Mouse (Mus musculus) C2C12 (cell line): Measurements from ENCODE around the gene Hexa. TPM values are rescaled to one million over a fixed set of nuclear protein-coding genes. Genes with fewer than 3 reads are reported as not detected.
A peak's percentile ranks its signal among the peaks of the same experiment; 100 is the strongest.

ENCODE experiments used
- H3K27me3 ChIP-seq: one replicate; pipeline ENCODE4 v1.6.1; 2011; ENCODE audit not compliant: control insufficient read depth, insufficient read depth, insufficient read length
- H3K36me3 ChIP-seq: one replicate; pipeline ENCODE4 v1.6.1; 2011; ENCODE audit not compliant: control insufficient read depth, insufficient read depth
- H3K4me3 ChIP-seq: one replicate; pipeline ENCODE4 v1.5.1; 2011; ENCODE audit warnings: mild to moderate bottlenecking, control low read depth; ENCODE audit not compliant: poor library complexity, insufficient read depth, severe bottlenecking
- H3K79me2 ChIP-seq: one replicate; pipeline ENCODE4 v1.6.1; 2011; ENCODE audit not compliant: control insufficient read depth, insufficient read depth
- H3K79me3 ChIP-seq: one replicate; pipeline ENCODE4 v1.6.1; 2011; ENCODE audit warnings: low read depth, control low read depth
- H3ac ChIP-seq: one replicate; pipeline ENCODE3; 2011; ENCODE audit warnings: low read depth; ENCODE audit not compliant: control insufficient read depth, insufficient read length
- CEBPB ChIP-seq: IDR thresholded peaks from one replicate; pipeline ENCODE4 v1.6.1; 2011; ENCODE audit warnings: low read depth, mild to moderate bottlenecking, control low read depth, moderate library complexity
- CTCF ChIP-seq: IDR thresholded peaks from one replicate; pipeline ENCODE4 v1.5.1; 2011; ENCODE audit not compliant: control insufficient read depth, insufficient read depth, insufficient read length
- FOSL1 ChIP-seq: IDR thresholded peaks from one replicate; pipeline ENCODE4 v1.8.0; 2011; ENCODE audit warnings: mild to moderate bottlenecking, low read length; ENCODE audit not compliant: poor library complexity, insufficient read depth, severe bottlenecking
- MAX ChIP-seq: IDR thresholded peaks from one replicate; pipeline ENCODE4 v1.6.1; 2011; ENCODE audit warnings: mild to moderate bottlenecking, control low read depth
- MYOD1 ChIP-seq: IDR thresholded peaks from one replicate; pipeline ENCODE4 v1.6.1; 2011; ENCODE audit warnings: low read depth; ENCODE audit not compliant: control insufficient read depth, insufficient read length
- MYOG ChIP-seq: IDR thresholded peaks from one replicate; pipeline ENCODE4 v1.6.1; 2011; ENCODE audit not compliant: control insufficient read depth, insufficient read length; ENCODE audit errors: extremely low read depth
- USF1 ChIP-seq: IDR thresholded peaks from one replicate; pipeline ENCODE4 v1.6.1; 2011; ENCODE audit warnings: low read depth, mild to moderate bottlenecking, control low read depth, moderate library complexity
- polyA plus RNA-seq: library from polyadenylated mRNA; unstranded; fragments of >200 nt; fragmentation: generic; extraction: Trizol; gene quantifications from one replicate; pipeline ENCODE4 v1.2.1, GENCODE M21; 2012; ENCODE audit warnings: missing spikeins

Gene Hexa
- polyA plus RNA-seq, 1 experiment = 83.6 TPM

- peak within 1 kb of the TSS; percentile 11 for H3K4me3 ChIP-seq
- no peak for TF ChIP-seq MYOD1
- no peak for TF ChIP-seq CEBPB
- TF ChIP-seq MYOG = no peak
- TF ChIP-seq CTCF = no peak
- TF ChIP-seq MAX = peak; percentile 89
- peaks cover 6% of the 10 kb centered on the region for H3K27me3 ChIP-seq
- H3ac ChIP-seq = no peak within 1 kb of the TSS
- H3K36me3 ChIP-seq = no peaks in the 10 kb centered on the region
- H3K79me3 ChIP-seq = no peaks in the 10 kb centered on the region
- H3K79me2 ChIP-seq = no peaks in the 10 kb centered on the region
Measured at GRCm38 (mm10) chr9:59577844-59578504, 38.6 kb downstream of the Hexa start, which contains the start of gene Celf6. Celf6 (plus strand) TSS chr9:59577917.

GRCm38 (mm10) chr9:59578505-59578867 is 39.1 kb downstream of the Hexa start:
- peaks cover 7% of the 10 kb centered on the region for H3K27me3 ChIP-seq
- no peak for TF ChIP-seq CEBPB
- TF ChIP-seq MYOD1 = no peak
- TF ChIP-seq USF1 = no peak
- no peak for TF ChIP-seq MYOG
- TF ChIP-seq FOSL1 = no peak
- no peak for TF ChIP-seq MAX

GRCm38 (mm10) chr9:59584871-59585308 is 45.5 kb downstream of the Hexa start:
- Histone ChIP-seq H3K4me3 (no peak overlapping the region), H3K27me3 (peaks cover 9% of the 10 kb centered on the region), H3K79me2 (no peaks in the 10 kb centered on the region), H3K79me3 (no peaks in the 10 kb centered on the region), H3K36me3 (no peaks in the 10 kb centered on the region), H3ac (no peak overlapping the region)
- TF ChIP-seq MYOD1 (no peak), CTCF (peak; percentile 47)

More at GRCm38 (mm10) chr9:59578505-59578867, 39.1 kb downstream of the Hexa start:
- no peaks in the 10 kb centered on the region for H3K79me2 ChIP-seq
- no peak overlapping the region for H3ac ChIP-seq
- H3K79me3 ChIP-seq = no peaks in the 10 kb centered on the region
- peak overlapping the region; percentile 11 for H3K4me3 ChIP-seq
- H3K36me3 ChIP-seq = no peaks in the 10 kb centered on the region

- no peaks in the 10 kb centered on the region for H3K79me2 ChIP-seq
- peaks cover 3% of the 10 kb centered on the region for H3K27me3 ChIP-seq
- H3K36me3 ChIP-seq = no peaks in the 10 kb centered on the region
- H3K79me3 ChIP-seq = no peaks in the 10 kb centered on the region
- no peak overlapping the region for H3K4me3 ChIP-seq
- no peak for TF ChIP-seq CEBPB
- no peak for TF ChIP-seq CTCF
- TF ChIP-seq MYOD1 = no peak
- TF ChIP-seq MYOG = no peak
- TF ChIP-seq FOSL1 = no peak
- TF ChIP-seq USF1 = no peak
- TF ChIP-seq MAX = no peak
- no peak overlapping the region for H3ac ChIP-seq
Measured at GRCm38 (mm10) chr9:59588252-59588651, 48.9 kb downstream of the Hexa start.

- Histone ChIP-seq H3ac (no peak overlapping the region), H3K27me3 (no peaks in the 10 kb centered on the region), H3K4me3 (no peak overlapping the region), H3K79me2 (no peaks in the 10 kb centered on the region), H3K79me3 (no peaks in the 10 kb centered on the region), H3K36me3 (no peaks in the 10 kb centered on the region)
- no peak for TF ChIP-seq MYOD1
- no peak for TF ChIP-seq USF1
- TF ChIP-seq FOSL1 = no peak
- no peak for TF ChIP-seq MYOG
- no peak for TF ChIP-seq CTCF
- no peak for TF ChIP-seq MAX
- no peak for TF ChIP-seq CEBPB
Measured at GRCm38 (mm10) chr9:59588710-59589671, 49.7 kb downstream of the Hexa start.

GRCm38 (mm10) chr9:59589703-59590439 is 50.5 kb downstream of the Hexa start:
- TF ChIP-seq MYOD1 = peak; percentile 77
- TF ChIP-seq CTCF = no peak
- H3ac ChIP-seq = no peak overlapping the region
- no peaks in the 10 kb centered on the region for H3K27me3 ChIP-seq
- no peaks in the 10 kb centered on the region for H3K79me3 ChIP-seq
- H3K79me2 ChIP-seq = no peaks in the 10 kb centered on the region
- no peaks in the 10 kb centered on the region for H3K36me3 ChIP-seq
- no peak overlapping the region for H3K4me3 ChIP-seq
